Mouse (Mus musculus) stomach, embryonic 15.5 days (tissue): ENCODE data around the gene Cog4. TPM values are rescaled to one million over a fixed set of nuclear protein-coding genes. Genes with fewer than 3 reads are reported as not detected.
"Not testable (repeated sequence)": the region's sequence is repeated elsewhere in the genome, so short reads cannot be mapped to it uniquely, and the experiment has no call there.

ENCODE experiments used
- ATAC-seq: fragments of 200-750 bp; cut with Nextera tagmentation; 2 replicates; pipeline ENCODE4 v1.8.0; 2017; ENCODE audit warnings: low read depth, moderate number of reproducible peaks, moderate TSS enrichment; ENCODE audit not compliant: insufficient read depth, low FRiP score
- H3K27ac ChIP-seq: fragments of 300-500 bp; sonication (generic); 2 replicates; pipeline ENCODE4 v1.5.1; 2015; ENCODE audit warnings: mild to moderate bottlenecking, inconsistent platforms
- H3K27me3 ChIP-seq: fragments of 300-500 bp; sonication (generic); replicated peaks from 2 replicates; pipeline ENCODE4 v1.6.1; 2015; ENCODE audit warnings: inconsistent platforms
- H3K36me3 ChIP-seq: fragments of 300-500 bp; sonication (generic); 2 replicates; pipeline ENCODE4 v1.6.1; 2015; ENCODE audit warnings: inconsistent platforms
- H3K4me1 ChIP-seq: fragments of 300-500 bp; sonication (generic); 2 replicates; pipeline ENCODE4 v1.6.1; 2015; ENCODE audit warnings: inconsistent platforms
- H3K4me2 ChIP-seq: fragments of 300-500 bp; sonication (generic); 2 replicates; pipeline ENCODE4 v1.6.1; 2015; ENCODE audit warnings: mild to moderate bottlenecking, inconsistent platforms
- H3K4me3 ChIP-seq: fragments of 300-500 bp; sonication (generic); replicated peaks from 2 replicates; pipeline ENCODE4 v1.5.1; 2015; ENCODE audit warnings: inconsistent platforms
- H3K9ac ChIP-seq: fragments of 300-500 bp; sonication (generic); 2 replicates; pipeline ENCODE4 v1.6.1; 2015; ENCODE audit warnings: inconsistent platforms
- H3K9me3 ChIP-seq: fragments of 300-500 bp; sonication (generic); 2 replicates; pipeline ENCODE4 v1.6.1; 2016; ENCODE audit warnings: inconsistent platforms
- WGBS: fragments of 180-500 bp; shearing (Covaris S2); methylation state at CpG from one replicate; pipeline ENCODE4 v1.1.7; 2015; 5-methylcytosine and 5-hydroxymethylcytosine counted together
- polyA plus RNA-seq: library from polyadenylated mRNA; unstranded; fragments of >200 nt; fragmentation: Nextera tagmentation; extraction: Ambion mirVana; gene quantifications from 2 replicates; pipeline ENCODE4 v1.2.1, GENCODE M21; 2015

Cog4 gene
- polyA plus RNA-seq, 1 experiment from 2014 or later: 65.0 TPM

GRCm38 (mm10) chr8:110918027-110918426 lies 71.6 kb downstream of the Cog4 start:
- no peak overlapping the region for H3K9ac ChIP-seq
- no peak overlapping the region for H3K4me2 ChIP-seq
- H3K9me3 ChIP-seq: no peaks in the 10 kb centered on the region
- H3K36me3 ChIP-seq: no peaks in the 10 kb centered on the region
- peaks cover 23% of the 10 kb centered on the region for H3K4me1 ChIP-seq
- H3K27ac ChIP-seq: no peak overlapping the region
- 79% methylated on average over 11 of the region's 11 CpGs for WGBS
- ATAC-seq: no peak
- H3K4me3 ChIP-seq: no peak overlapping the region
- H3K27me3 ChIP-seq: no peaks in the 10 kb centered on the region

GRCm38 (mm10) chr8:110918460-110918859 lies 72.1 kb downstream of the Cog4 start:
- no peak overlapping the region for H3K27ac ChIP-seq
- no peak overlapping the region for H3K9ac ChIP-seq
- no peak overlapping the region for H3K4me3 ChIP-seq
- no peaks in the 10 kb centered on the region for H3K36me3 ChIP-seq
- H3K4me1 ChIP-seq: peaks cover 23% of the 10 kb centered on the region
- no peaks in the 10 kb centered on the region for H3K9me3 ChIP-seq
- 44% methylated on average over 8 of the region's 8 CpGs for WGBS
- H3K27me3 ChIP-seq: no peaks in the 10 kb centered on the region
- H3K4me2 ChIP-seq: no peak overlapping the region
- no peak for ATAC-seq

- H3K9ac ChIP-seq: peak within 1 kb of the TSS; percentile 78
These were observed 73.1 kb downstream of the Cog4 start, which contains the start of gene St3gal2 for GRCm38 (mm10) chr8:110919341-110920031. TSS of gene St3gal2 (plus strand) at chr8:110919922.

GRCm38 (mm10) chr8:110920032-110920772 lies 73.8 kb downstream of the Cog4 start:
- Histone ChIP-seq H3K27ac (peak overlapping the region; percentile 74), H3K4me1 (peaks cover 23% of the 10 kb centered on the region), H3K4me2 (peak overlapping the region; percentile 84), H3K36me3 (no peaks in the 10 kb centered on the region; the same call in 1 of the 2 replicates), H3K9me3 (no peaks in the 10 kb centered on the region), H3K9ac (peak overlapping the region; percentile 78), H3K4me3 (peak overlapping the region; percentile 86), H3K27me3 (no peaks in the 10 kb centered on the region)
- WGBS: 3% methylated on average over 33 of the region's 37 CpGs
- ATAC-seq: no peak

More at GRCm38 (mm10) chr8:110919341-110920031, 73.1 kb downstream of the Cog4 start, which contains the start of gene St3gal2:
- H3K9me3 ChIP-seq: no peaks in the 10 kb centered on the region
- ATAC-seq: peak; percentile 95
- H3K4me3 ChIP-seq: peak within 1 kb of the TSS; percentile 86
- WGBS: under 1% methylated on average over 22 of the region's 36 CpGs
- peak within 1 kb of the TSS; percentile 74 for H3K27ac ChIP-seq
- H3K4me1 ChIP-seq: peaks cover 23% of the 10 kb centered on the region
- H3K27me3 ChIP-seq: no peaks in the 10 kb centered on the region
- no peaks in the 10 kb centered on the region; the same call in 1 of the 2 replicates for H3K36me3 ChIP-seq
- peak within 1 kb of the TSS; percentile 84 for H3K4me2 ChIP-seq

GRCm38 (mm10) chr8:110920773-110921277 lies 74.4 kb downstream of the Cog4 start:
- Histone ChIP-seq H3K4me1 (peaks cover 23% of the 10 kb centered on the region), H3K36me3 (no peaks in the 10 kb centered on the region; the same call in 1 of the 2 replicates), H3K27ac (peak overlapping the region; percentile 74), H3K9me3 (no peaks in the 10 kb centered on the region), H3K9ac (peak overlapping the region; percentile 78), H3K27me3 (no peaks in the 10 kb centered on the region), H3K4me2 (peak overlapping the region; percentile 84), H3K4me3 (peak overlapping the region; percentile 86)
- ATAC-seq: no peak
- WGBS: 22% methylated on average over 3 of the region's 3 CpGs

- ATAC-seq: peak; percentile 37; the same call in 1 of the 2 replicates
- Histone ChIP-seq H3K9ac (no peak overlapping the region), H3K27ac (peak overlapping the region; percentile 74), H3K4me3 (peak overlapping the region; percentile 86), H3K9me3 (no peaks in the 10 kb centered on the region), H3K4me2 (peak overlapping the region; percentile 84), H3K27me3 (no peaks in the 10 kb centered on the region), H3K4me1 (peaks cover 27% of the 10 kb centered on the region), H3K36me3 (no peaks in the 10 kb centered on the region; the same call in 1 of the 2 replicates)
- 27% methylated on average over 7 of the region's 7 CpGs for WGBS
These were observed 75.3 kb downstream of the Cog4 start for GRCm38 (mm10) chr8:110921492-110922230.

GRCm38 (mm10) chr8:110925691-110926140 lies 79.3 kb downstream of the Cog4 start:
- WGBS: 72% methylated on average over 8 of the region's 8 CpGs
- Histone ChIP-seq H3K9ac (no peak overlapping the region), H3K27me3 (no peaks in the 10 kb centered on the region), H3K36me3 (no peaks in the 10 kb centered on the region; the same call in 1 of the 2 replicates), H3K27ac (no peak overlapping the region), H3K9me3 (no peaks in the 10 kb centered on the region), H3K4me3 (no peak overlapping the region), H3K4me1 (peaks cover 24% of the 10 kb centered on the region), H3K4me2 (no peak overlapping the region)
- no peak for ATAC-seq

- Histone ChIP-seq H3K4me3 (no peak overlapping the region), H3K4me1 (peaks cover 21% of the 10 kb centered on the region), H3K27ac (no peak overlapping the region), H3K9ac (no peak overlapping the region), H3K9me3 (no peaks in the 10 kb centered on the region), H3K4me2 (no peak overlapping the region), H3K36me3 (no peaks in the 10 kb centered on the region; the same call in 1 of the 2 replicates), H3K27me3 (no peaks in the 10 kb centered on the region)
- 36% methylated on average over 5 of the region's 5 CpGs for WGBS
- no peak for ATAC-seq
These were observed 80.3 kb downstream of the Cog4 start for GRCm38 (mm10) chr8:110926690-110927089.

GRCm38 (mm10) chr8:110928435-110928834 lies 82.0 kb downstream of the Cog4 start:
- Histone ChIP-seq H3K4me3 (no peak overlapping the region), H3K36me3 (no peaks in the 10 kb centered on the region; the same call in 1 of the 2 replicates), H3K27me3 (no peaks in the 10 kb centered on the region), H3K4me2 (no peak overlapping the region), H3K27ac (no peak overlapping the region), H3K9me3 (no peaks in the 10 kb centered on the region), H3K4me1 (peaks cover 17% of the 10 kb centered on the region), H3K9ac (no peak overlapping the region)
- 72% methylated on average over 7 of the region's 7 CpGs for WGBS
- ATAC-seq: no peak

- no peak overlapping the region for H3K4me3 ChIP-seq
- H3K9me3 ChIP-seq: no peaks in the 10 kb centered on the region
- peak; percentile 61; the same call in 1 of the 2 replicates for ATAC-seq
- peaks cover 17% of the 10 kb centered on the region for H3K4me1 ChIP-seq
- no peak overlapping the region for H3K4me2 ChIP-seq
- no peak overlapping the region for H3K9ac ChIP-seq
- H3K36me3 ChIP-seq: no peaks in the 10 kb centered on the region; the same call in 1 of the 2 replicates
- H3K27ac ChIP-seq: no peak overlapping the region
- H3K27me3 ChIP-seq: no peaks in the 10 kb centered on the region
- WGBS: 69% methylated on average over 5 of the region's 5 CpGs
These were observed 82.7 kb downstream of the Cog4 start for GRCm38 (mm10) chr8:110929066-110929465.

GRCm38 (mm10) chr8:110929672-110930071 lies 83.3 kb downstream of the Cog4 start:
- peaks cover 17% of the 10 kb centered on the region for H3K4me1 ChIP-seq
- H3K9ac ChIP-seq, H3K36me3 ChIP-seq, H3K27me3 ChIP-seq, H3K4me2 ChIP-seq, H3K4me3 ChIP-seq, H3K27ac ChIP-seq, ATAC-seq, H3K9me3 ChIP-seq: not testable (repeated sequence)
- WGBS: 91% methylated on average over 6 of the region's 8 CpGs
